Mouse (Mus musculus) olfactory bulb, adult 2 months (tissue): ENCODE measurements around the gene Phldb2.

Experiments
- CTCF ChIP-seq: fragments of 200-500 bp; IDR thresholded peaks from 2 replicates; pipeline ENCODE4 v1.5.1; 2012; ENCODE audit warnings: low read depth, mild to moderate bottlenecking, low read length, moderate library complexity; ENCODE audit not compliant: insufficient read depth
- POLR2A ChIP-seq: fragments of 200-500 bp; IDR thresholded peaks from 2 replicates; pipeline ENCODE4 v1.6.1; 2012; ENCODE audit warnings: mild to moderate bottlenecking, low read depth, low read length, moderate library complexity; ENCODE audit not compliant: insufficient read depth

DNA sequence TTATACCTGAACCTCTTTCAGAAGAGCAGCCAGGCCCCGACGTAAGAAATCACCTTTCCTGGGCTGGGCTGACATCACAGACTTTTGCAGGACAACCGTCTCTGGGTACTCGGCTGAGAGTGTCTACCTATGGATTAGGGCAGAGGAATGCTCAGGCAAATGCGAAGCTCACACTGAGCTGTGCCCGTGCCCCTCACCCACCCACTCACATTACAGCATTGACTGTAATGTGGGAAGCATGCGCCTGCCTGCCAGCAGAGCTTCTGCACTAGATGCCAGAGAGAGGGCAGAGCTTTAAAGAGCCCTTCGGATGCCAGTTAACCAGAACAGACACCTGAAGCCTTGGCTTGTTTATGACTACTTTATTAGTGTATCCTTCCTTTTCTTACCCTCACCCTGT lies 33.8 kb downstream of the Phldb2 start:
- TF ChIP-seq CTCF (no peak), POLR2A (no peak)
